Mouse (Mus musculus) embryonic facial prominence, embryonic 10.5 days (tissue): ENCODE data around the gene Rnf151. TPM values are rescaled to one million over a fixed set of nuclear protein-coding genes. Genes with fewer than 3 reads are reported as not detected.

Experiments
- DNase-seq: peaks from one replicate; pipeline ENCODE4 v3.0.0-alpha.2; 2017; ENCODE audit warnings: low spot score
- H3K27ac ChIP-seq: fragments of 300-500 bp; sonication (generic); replicated peaks from 2 replicates; pipeline ENCODE4 v1.5.1; 2016; ENCODE audit warnings: mild to moderate bottlenecking
- H3K27me3 ChIP-seq: fragments of 300-500 bp; sonication (generic); replicated peaks from 2 replicates; pipeline ENCODE4 v1.6.1; 2016; ENCODE audit warnings: low read depth, mild to moderate bottlenecking; ENCODE audit not compliant: poor library complexity, severe bottlenecking
- H3K36me3 ChIP-seq: fragments of 300-500 bp; sonication (generic); replicated peaks from 2 replicates; pipeline ENCODE4 v1.6.1; 2016; ENCODE audit warnings: mild to moderate bottlenecking, moderate library complexity
- H3K4me1 ChIP-seq: fragments of 300-500 bp; sonication (generic); 2 replicates; pipeline ENCODE4 v1.6.1; 2016
- H3K4me3 ChIP-seq: fragments of 300-500 bp; sonication (generic); 2 replicates; pipeline ENCODE4 v1.5.1; 2016; ENCODE audit warnings: mild to moderate bottlenecking, moderate library complexity
- H3K9me3 ChIP-seq: fragments of 300-500 bp; sonication (generic); 2 replicates; pipeline ENCODE4 v1.6.1; 2016; ENCODE audit warnings: mild to moderate bottlenecking
- WGBS: fragments of 180-500 bp; shearing (Covaris S2); methylation state at CpG from one replicate; pipeline ENCODE4 v1.1.7; 2016; 5-methylcytosine and 5-hydroxymethylcytosine counted together
- polyA plus RNA-seq: library from polyadenylated mRNA; unstranded; fragments of >200 nt; fragmentation: Nextera tagmentation; extraction: Ambion mirVana; gene quantifications from 2 replicates; pipeline ENCODE4 v1.2.1, GENCODE M21; 2016

Gene Rnf151
- 0.13 and 0.29 TPM in 2 replicates for polyA plus RNA-seq

DNA sequence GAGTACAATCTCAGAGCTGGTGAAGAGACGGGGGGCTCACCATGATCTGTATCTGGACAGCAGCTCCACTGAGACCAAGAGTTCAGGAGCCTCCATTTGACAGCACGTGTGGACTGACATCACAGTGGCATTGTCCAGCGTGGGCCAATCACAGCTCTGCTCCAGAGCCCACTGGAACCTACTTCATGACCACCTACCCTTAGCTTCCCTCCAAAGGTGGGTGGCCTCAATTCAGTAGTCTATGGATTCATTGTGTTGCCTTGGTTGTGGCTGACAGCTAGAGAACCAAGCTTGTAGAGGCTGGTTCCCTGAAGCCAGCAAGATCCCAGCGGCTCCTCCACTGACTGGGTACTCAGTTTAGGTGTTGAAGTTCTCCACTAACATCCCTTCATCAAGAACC is at the start of gene Rnf151, which contains the start of gene Rps2:
Rnf151 (minus strand) TSS at position 121 of the 400 bp plus-strand sequence.
Rps2 (plus strand) TSS at position 174 of the 400 bp plus-strand sequence.
- Histone ChIP-seq H3K4me3 (peak within 1 kb of the TSS; percentile 90), H3K9me3 (no peaks in the 10 kb centered on the region), H3K4me1 (peaks cover 25% of the 10 kb centered on the region), H3K27ac (peak within 1 kb of the TSS; percentile 94; the same call in 1 of the 2 replicates), H3K27me3 (no peaks in the 10 kb centered on the region), H3K36me3 (peaks cover 60% of the 10 kb centered on the region)
- WGBS: 79% methylated on average over 4 of the region's 4 CpGs
- DNase-seq: no peak

DNA sequence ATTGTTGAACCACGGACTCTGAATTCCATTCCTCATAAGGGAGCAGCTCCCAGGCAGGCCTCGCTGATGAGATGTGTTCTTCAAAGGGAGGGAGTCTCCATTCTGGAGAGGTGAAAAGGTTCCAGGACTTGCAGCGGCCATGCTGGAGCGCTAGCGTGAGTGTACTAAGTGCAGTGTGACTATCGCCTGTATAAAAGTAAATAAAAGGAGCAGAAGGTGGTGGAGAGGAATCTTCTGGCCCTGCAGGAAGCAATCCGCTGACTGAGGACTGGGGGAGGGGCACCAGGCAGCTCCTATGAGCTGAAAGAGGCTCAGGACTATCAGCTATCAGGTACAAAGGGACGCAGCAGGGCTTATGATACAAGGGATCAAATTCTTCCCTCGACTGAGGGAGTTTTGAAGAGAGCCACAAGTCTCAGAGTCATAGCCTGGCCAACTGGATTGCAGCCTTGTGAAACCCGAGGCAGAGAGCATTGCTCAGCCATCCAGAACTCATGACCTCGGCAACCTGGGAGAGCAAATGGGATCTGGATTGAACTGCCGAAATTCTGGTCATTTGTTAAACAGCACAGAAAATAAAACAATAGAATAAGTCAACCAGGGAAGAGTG is 48.5 kb upstream of the Rnf151 start:
- H3K36me3 ChIP-seq: no peaks in the 10 kb centered on the region
- no peaks in the 10 kb centered on the region for H3K9me3 ChIP-seq
- peaks cover 65% of the 10 kb centered on the region for H3K4me1 ChIP-seq
- H3K4me3 ChIP-seq: no peak overlapping the region; the same call in 1 of the 2 replicates
- DNase-seq: peak; percentile 8
- H3K27me3 ChIP-seq: peaks cover 5% of the 10 kb centered on the region; the same call in 1 of the 2 replicates
- peak overlapping the region; percentile 82 for H3K27ac ChIP-seq
- WGBS: 26% methylated on average over 12 of the region's 12 CpGs

- WGBS: 39% methylated on average over 22 of the region's 22 CpGs
- DNase-seq: peak; percentile 55
- Histone ChIP-seq H3K9me3 (no peaks in the 10 kb centered on the region), H3K36me3 (no peaks in the 10 kb centered on the region), H3K27me3 (peaks cover 5% of the 10 kb centered on the region; the same call in 1 of the 2 replicates), H3K4me3 (0 out of 2 replicates have a peak overlapping the region, but pooled peaks have one; percentile 12), H3K27ac (peak overlapping the region; percentile 82), H3K4me1 (peaks cover 73% of the 10 kb centered on the region)
Measured at GRCm38 (mm10) chr17:24765016-24765905, 47.4 kb upstream of the Rnf151 start.

GRCm38 (mm10) chr17:24761121-24761520 is 43.3 kb upstream of the Rnf151 start:
- WGBS: 39% methylated on average over 5 of the region's 5 CpGs

GRCm38 (mm10) chr17:24757394-24757793 is 39.5 kb upstream of the Rnf151 start:
- WGBS: 88% methylated on average over 1 of the region's 1 CpGs
- Histone ChIP-seq H3K27ac (no peak overlapping the region), H3K27me3 (peaks cover 66% of the 10 kb centered on the region), H3K4me3 (no peak overlapping the region), H3K9me3 (no peaks in the 10 kb centered on the region), H3K36me3 (no peaks in the 10 kb centered on the region), H3K4me1 (peaks cover 37% of the 10 kb centered on the region)
- no peak for DNase-seq

More at GRCm38 (mm10) chr17:24761121-24761520, 43.3 kb upstream of the Rnf151 start:
- peaks cover 29% of the 10 kb centered on the region for H3K27me3 ChIP-seq
- no peaks in the 10 kb centered on the region for H3K36me3 ChIP-seq
- H3K4me1 ChIP-seq: peaks cover 40% of the 10 kb centered on the region
- H3K9me3 ChIP-seq: no peaks in the 10 kb centered on the region
- H3K27ac ChIP-seq: peak overlapping the region; percentile 19; the same call in 1 of the 2 replicates
- H3K4me3 ChIP-seq: no peak overlapping the region
- peak; percentile 53 for DNase-seq

DNA sequence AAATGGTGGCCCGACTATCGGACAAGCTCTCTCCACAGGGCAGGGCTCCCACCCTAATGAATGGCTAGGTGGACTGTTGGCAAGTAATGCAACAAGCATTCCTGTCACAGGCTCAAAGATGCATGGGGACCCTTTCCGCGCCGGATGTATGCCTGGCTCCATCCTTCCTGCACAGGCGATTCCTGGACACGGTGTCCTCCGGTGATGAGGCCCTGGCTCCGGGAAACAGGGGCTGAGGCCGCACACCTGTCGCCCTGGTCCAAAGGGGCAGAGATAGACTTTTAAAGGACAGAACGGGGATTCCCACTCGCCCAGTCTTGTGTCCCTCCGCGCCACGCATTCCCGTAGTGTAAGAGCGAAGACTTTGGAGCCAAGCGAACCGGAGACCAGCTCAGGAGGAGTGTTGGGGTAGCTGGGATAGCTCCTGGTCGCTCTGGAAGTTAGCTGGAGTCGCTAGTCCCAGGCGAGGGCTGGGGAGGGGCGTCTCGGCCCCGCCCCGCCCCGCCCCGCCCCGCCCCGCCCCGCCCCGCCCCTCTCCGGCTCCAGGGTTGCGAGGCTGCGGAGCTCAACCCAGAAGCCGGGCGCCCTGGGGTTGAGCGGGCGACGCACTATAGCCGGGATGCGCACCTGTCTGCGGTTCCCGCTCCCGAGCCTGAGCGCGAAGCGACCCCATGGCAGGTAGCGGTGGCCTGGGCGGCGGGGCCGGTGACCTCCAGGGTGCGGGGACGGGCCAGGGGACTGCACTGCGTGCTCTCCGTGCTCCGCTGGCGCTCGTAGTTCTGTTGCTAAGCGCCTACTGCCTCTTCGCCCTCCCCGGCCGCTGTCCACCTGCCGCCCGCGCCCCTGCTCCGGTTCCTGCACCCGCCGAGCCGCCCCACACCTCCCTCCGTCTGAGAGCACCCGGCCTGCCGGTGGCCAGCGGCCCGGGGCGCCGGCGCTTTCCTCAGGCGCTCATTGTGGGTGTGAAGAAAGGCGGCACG is 34.8 kb upstream of the Rnf151 start, which contains the start of gene Hs3st6:
Hs3st6 (plus strand) TSS at position 574 of the 980 bp plus-strand sequence.
- peak; percentile 84 for DNase-seq
- 0 out of 2 replicates have a peak within 1 kb of the TSS, but pooled peaks have one; percentile 49 for H3K27ac ChIP-seq
- H3K36me3 ChIP-seq: no peaks in the 10 kb centered on the region
- H3K27me3 ChIP-seq: peaks cover 94% of the 10 kb centered on the region
- H3K9me3 ChIP-seq: no peaks in the 10 kb centered on the region
- peak within 1 kb of the TSS; percentile 68 for H3K4me3 ChIP-seq
- 1% methylated on average over 81 of the region's 82 CpGs for WGBS
- H3K4me1 ChIP-seq: peaks cover 26% of the 10 kb centered on the region

DNA sequence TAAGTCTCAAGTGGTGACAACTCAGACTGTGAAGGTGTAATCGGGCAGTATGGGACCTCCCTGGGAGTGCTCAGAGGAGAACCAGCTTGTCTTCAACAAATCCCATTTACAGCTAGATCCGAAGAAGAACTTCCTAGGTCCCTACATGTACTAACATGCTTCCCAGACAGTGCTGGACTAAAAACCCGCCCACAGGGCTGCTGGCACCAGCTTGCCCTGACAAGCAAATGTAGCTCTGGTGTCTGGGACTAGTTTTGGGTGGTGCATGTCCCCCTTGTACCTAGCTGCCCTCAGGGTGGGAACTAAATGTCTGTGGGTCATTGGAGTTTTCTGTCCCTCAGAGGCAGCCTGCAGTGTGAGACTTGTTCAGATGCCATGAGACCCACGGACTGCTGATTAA is 33.7 kb upstream of the Rnf151 start:
- Histone ChIP-seq H3K27ac (no peak overlapping the region), H3K4me3 (no peak overlapping the region), H3K36me3 (no peaks in the 10 kb centered on the region), H3K27me3 (peaks cover 93% of the 10 kb centered on the region), H3K9me3 (no peaks in the 10 kb centered on the region), H3K4me1 (peaks cover 35% of the 10 kb centered on the region)
- WGBS: 18% methylated on average over 4 of the region's 4 CpGs
- DNase-seq: no peak

GRCm38 (mm10) chr17:24746986-24747385 is 29.1 kb upstream of the Rnf151 start:
- 44% methylated on average over 4 of the region's 4 CpGs for WGBS
- Histone ChIP-seq H3K27ac (no peak overlapping the region; the same call in 1 of the 2 replicates), H3K9me3 (no peaks in the 10 kb centered on the region), H3K4me1 (peaks cover 16% of the 10 kb centered on the region), H3K36me3 (peaks cover 2% of the 10 kb centered on the region; the same call in 1 of the 2 replicates), H3K27me3 (peaks cover 53% of the 10 kb centered on the region), H3K4me3 (no peak overlapping the region)
- DNase-seq: no peak

DNA sequence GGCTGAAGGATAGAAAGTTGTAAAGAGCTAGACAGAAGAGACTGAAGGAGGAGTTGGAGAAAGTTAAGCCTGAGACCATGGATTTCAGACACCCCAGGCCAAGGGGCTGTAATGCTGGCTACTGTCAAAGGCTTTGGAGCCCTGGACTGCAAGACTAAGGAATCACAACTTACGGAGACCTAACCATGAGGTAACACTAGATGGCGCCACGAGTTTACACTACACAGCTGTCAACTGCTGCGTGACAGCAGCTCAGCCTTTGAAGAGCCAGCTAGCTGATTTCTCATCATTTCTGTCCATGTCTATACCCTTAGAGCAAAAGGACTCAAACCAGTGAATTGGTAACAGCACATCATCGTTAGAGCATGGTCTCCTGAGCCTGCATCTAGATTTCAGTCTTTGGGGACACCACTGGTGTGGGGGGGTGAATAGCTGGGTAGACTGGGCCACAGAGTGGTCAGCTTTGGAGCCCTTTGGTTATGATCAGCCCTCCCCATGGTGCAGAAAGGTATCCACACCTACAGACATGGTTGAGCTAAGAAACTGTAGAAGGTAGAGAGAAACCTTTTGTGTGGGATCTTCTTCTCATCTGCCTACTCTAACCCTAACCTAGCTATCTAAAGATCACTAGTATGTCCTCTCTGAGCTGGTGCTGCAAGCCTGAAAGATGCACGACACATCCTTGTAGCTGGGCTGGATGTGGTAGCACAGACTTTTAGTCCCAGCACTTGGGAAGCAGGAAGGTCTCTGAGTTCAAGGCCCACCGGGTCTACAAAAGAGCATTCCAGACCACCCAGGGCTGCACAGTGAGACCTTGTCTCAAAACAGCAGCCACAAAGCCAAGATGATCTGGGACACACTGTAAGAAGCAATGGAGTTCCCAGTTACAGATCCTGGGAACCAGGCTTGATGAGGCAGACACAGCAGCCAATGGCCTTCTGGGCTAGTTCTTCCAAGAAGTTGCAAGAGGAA is 27.9 kb upstream of the Rnf151 start:
- Histone ChIP-seq H3K27me3 (peaks cover 41% of the 10 kb centered on the region), H3K4me3 (no peak overlapping the region), H3K9me3 (no peaks in the 10 kb centered on the region), H3K27ac (no peak overlapping the region), H3K36me3 (peaks cover 10% of the 10 kb centered on the region; the same call in 1 of the 2 replicates), H3K4me1 (peaks cover 13% of the 10 kb centered on the region)
- DNase-seq: peak; percentile 82
- WGBS: 21% methylated on average over 7 of the region's 7 CpGs

GRCm38 (mm10) chr17:24744381-24744780 is 26.5 kb upstream of the Rnf151 start:
- Histone ChIP-seq H3K36me3 (peaks cover 16% of the 10 kb centered on the region), H3K4me3 (no peak overlapping the region), H3K27ac (no peak overlapping the region), H3K27me3 (peaks cover 27% of the 10 kb centered on the region), H3K4me1 (peaks cover 13% of the 10 kb centered on the region), H3K9me3 (no peaks in the 10 kb centered on the region)
- DNase-seq: no peak
- 73% methylated on average over 3 of the region's 3 CpGs for WGBS

- no peak for DNase-seq
- Histone ChIP-seq H3K27ac (no peak overlapping the region), H3K4me1 (peaks cover 13% of the 10 kb centered on the region), H3K36me3 (peaks cover 16% of the 10 kb centered on the region), H3K27me3 (peaks cover 22% of the 10 kb centered on the region), H3K9me3 (no peaks in the 10 kb centered on the region), H3K4me3 (no peak overlapping the region)
- 77% methylated on average over 5 of the region's 5 CpGs for WGBS
Measured at GRCm38 (mm10) chr17:24743896-24744295, 26.0 kb upstream of the Rnf151 start.
